Mouse (Mus musculus): ENCODE measurements around the gene Fscn2.

The Fscn2 gene

DNA sequence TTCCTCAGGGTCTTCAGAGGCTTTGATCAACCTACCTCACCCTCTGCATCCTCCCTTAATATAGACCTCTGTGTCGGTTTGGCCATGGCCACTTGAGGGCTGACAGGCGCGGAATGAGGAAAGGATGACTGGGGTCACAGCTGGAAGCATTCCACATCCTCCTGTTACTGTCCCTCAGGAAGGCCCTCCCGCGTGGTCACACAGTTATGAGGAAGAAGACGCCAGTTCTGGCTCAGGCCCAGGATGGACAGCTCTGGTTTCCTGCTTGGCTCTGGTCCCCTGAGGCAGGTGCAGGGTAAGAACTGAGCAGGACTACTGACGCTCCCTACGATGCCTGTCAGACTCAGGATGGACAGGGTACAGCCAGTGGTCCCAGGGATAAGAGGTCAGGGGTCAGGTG is 1.3 kb upstream of the Fscn2 start:
- DNase-seq = no peak

DNA sequence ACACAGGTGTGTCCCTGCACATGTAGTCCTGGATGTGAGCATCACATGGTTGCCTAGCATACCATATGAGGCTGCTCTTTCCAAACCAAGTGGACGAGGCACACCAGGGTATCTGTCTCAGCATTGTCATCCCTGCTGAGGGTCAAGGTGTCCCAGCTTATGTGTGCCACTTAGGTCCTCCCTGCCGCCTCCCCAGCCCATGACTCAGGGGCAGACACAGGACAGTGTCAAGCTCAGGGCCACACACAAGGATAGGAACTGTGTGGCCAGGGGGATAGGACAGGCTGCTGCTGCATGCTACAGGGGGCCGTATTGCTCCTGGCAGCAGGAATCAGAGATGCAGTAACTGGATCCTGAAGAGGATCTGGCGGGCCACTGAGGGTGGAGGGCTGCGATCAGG is 579 bp upstream of the Fscn2 start:
- no peak for DNase-seq

DNA sequence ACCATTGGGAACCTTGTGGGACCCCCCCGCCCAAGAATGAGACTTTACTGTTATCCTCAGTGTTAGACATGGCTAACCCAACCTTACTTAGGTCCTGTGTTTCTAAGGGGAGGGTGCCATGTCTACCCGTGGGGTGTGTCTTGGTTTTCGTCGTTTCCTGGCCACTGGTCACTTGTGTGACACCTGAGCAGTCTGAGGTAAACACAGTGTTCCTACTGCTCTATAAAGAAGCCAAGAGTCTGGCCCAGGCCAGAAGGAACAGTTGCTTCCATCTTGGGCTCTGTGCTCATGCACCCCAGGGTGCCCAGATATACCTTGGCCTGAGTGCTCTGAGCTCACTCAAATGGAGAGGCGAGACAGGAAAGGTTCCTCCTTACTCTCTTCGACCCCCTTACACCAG is 1.6 kb downstream of the Fscn2 start:
- no peak for DNase-seq

DNA sequence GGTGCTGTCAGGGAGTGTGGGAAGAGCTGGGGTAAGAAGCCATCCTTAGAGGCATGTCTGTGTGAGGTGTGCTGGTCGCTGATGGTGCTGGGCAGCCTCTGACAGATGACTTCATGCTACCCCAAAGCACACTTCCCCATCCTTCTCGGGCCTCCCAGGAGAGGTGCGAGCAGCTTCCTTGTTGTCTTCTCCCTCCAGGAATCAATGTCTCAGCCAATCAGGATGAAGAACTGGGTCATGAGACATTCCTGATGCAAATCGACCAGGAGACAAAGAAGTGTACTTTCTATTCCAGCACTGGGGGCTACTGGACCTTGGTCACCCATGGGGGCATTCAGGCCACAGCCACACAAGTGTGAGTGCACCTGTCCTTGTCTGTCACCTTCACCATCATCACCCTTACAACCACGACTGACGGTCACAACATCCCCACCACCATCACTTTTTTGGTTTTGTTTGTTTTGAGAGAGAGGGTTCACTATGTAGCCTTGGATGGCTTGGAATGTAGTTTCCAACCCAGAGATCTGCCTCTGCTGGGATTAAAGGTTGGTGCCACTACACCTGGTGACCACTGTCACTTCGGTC is 5.2 kb downstream of the Fscn2 start:
- DNase-seq = no peak

DNA sequence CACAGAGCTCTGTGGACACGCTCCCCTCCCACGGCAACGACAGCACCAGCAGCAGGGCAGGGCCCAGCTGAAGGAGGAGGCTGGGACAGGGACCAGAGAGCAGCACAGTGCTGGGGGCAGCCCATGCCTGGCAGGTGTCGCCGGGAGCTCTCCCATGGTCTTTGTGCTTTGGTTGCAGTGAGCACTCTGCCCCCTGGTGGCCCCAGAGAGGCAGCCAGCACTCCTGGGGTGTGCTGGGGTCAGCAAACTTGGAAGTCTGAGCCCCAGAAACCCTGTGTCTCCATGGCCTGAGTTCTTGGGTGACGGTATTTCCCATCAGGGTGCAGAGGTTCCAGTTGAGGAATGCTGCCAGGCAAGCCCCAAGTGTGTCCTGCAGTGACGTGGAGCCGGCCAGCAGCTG is 8.3 kb downstream of the Fscn2 start:
- DNase-seq = peak; percentile 79

DNA sequence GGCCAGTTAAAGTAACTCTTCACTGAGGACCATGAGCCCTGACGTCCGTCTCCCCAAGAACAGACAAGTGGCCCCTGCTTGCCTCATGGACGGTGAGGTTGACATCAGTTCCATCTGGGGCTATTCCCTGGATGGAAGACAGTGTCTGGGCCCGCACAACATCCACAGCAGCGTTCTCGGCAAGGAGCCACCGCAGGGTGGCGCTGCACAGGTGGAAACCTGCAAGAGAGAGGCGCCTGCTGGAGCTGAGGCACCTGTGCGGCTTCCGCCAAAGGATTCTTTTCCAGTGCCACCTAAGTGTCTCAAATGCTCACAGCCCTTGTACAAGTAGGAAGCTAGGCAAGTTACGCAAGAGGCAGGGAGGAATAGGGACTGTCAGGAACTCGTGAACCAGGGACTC is 11.7 kb downstream of the Fscn2 start:
- DNase-seq = no peak

DNA sequence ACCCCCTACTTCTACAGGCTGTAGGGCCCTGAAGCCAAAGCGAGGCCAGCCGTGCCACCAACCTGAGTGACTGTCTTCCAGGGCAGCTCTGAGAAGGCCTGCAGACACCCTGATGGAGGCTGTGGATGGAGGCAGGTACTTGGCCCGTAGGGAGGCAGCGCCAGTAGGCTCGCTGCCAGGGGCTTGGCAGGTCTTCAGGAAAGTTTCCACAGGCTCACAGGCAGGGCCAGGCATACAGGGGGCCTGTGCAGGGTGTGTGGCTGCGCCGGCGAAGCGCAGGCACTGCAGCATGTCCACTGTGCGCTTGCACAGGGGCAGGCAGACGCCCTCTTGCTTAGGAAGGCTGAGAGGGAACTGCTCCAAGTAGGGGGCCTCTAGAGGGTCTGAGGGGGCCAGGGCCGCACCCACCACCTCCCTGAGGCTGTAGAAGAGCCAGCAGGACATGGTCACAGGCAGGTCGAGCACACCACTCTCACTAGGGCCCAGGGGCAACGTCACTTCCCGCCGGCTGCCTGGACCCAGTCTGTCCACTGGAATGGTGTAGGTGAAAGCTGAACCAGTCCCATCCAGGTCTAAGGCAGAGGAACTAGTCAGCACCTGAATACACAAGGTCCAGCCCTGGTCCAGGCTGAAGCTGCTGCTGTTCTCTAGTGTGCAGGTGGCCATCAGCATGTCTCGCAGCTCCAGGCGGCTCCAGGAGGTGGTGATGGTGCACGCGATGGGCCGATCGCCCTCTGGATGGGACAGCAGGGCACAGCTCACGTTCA is 12.7 kb downstream of the Fscn2 start:
- DNase-seq = no peak

DNA sequence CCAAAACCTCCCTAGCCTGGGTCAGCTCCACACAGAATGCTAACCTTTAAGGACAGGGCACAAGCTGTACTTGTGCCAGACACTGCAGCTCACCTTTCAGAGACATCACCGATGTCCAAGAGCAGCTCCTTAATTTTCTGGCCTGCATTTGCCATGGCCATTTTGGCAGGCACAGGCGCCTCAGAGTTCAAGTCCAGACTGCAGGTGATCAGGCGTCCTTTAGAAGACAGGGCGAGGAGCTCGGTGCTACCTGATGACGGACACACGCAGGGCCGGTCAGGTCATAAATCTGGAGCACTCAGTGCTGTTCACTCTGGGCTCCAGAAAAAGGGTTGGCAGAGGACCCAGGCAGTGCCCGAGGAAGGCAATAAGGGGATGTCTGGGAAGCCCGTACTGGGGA is 14.0 kb downstream of the Fscn2 start:
- no peak for DNase-seq

DNA sequence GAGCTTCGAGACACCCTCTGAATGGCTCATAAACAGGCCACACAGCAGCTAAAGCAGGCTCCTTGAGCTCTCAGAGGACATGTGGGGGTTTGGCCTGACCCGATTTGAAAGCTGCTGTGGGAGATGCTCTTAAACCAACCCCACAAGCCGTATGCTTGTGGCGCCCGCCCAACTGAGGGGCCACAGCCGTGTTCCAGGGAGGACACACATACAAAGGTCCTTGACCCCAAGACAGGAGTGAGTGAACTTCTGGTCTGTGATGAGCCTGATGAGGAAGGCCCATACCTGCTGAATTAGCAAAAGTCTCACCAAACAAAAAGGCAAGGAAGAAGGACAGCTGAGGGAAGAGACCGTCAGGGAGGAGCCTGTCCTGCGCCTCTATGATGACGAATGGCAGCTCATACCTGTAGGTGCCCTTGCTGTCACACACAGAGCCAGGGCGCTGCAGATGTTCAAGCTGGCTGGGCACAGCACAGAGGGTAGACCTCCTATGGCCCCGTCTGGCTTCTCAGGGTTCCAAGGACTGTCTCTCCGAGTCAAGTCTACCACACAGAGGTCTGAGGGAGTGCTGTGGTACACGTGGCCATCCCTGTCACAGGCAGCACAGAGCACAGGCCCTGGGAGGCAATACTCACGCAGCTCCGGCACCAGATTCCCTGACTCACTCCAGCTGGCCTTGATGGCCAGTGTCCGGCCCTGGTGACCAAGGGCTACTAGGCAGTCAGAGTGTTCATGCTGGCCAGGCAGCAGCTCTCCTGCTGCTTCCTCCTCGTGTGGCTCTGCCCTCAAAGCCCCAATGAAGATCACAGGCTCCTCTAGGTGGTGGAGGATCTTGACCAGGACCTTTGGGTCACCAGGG is 15.2 kb downstream of the Fscn2 start:
- no peak for DNase-seq

DNA sequence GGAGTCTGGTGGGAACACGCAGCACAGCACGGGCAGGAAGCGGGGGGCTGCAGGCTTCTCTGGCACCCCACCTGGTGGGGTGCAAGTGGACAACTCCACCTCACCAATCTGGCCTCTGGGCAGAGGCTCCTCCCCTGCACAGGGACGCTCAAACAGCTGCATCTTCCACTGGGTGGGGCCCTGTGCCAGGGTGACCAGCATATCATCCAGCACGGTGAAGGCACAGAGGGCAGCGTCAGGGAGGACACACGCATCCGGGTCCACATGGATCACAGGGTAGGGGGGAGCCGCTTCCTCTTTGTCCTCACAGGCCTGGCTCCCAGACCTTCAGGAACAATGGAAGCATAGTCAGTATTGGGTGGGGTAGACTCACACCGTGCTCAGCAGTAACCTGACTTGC is 16.0 kb downstream of the Fscn2 start:
- no peak for DNase-seq

DNA sequence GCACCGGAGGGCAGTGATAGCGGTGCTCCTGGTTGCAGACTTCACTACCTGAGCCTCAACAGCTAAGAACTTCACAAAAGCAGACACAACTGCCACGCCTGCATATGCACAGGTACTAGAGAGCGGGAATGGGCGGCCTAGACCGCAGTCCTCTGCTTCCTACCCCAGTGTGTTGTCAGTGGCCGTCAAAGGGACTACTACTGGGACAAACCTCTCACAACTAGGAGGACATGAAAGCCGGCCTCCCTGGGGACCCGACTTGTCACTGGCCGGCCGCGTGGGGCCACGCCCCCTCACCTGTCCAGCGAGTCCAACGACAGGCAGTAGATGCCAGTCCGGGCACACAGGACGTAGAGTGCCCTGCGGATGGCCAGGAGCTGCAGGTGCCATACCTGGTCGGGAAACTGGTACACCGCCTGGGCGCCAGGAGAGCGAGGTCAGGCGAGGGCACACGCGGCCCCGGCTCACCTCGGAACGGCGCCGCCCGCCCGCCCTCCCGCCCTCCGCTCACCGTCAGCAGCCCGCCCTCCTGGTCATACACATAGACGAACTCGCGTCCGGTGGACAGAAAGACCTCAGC is 16.8 kb downstream of the Fscn2 start:
- DNase-seq = no peak

DNA sequence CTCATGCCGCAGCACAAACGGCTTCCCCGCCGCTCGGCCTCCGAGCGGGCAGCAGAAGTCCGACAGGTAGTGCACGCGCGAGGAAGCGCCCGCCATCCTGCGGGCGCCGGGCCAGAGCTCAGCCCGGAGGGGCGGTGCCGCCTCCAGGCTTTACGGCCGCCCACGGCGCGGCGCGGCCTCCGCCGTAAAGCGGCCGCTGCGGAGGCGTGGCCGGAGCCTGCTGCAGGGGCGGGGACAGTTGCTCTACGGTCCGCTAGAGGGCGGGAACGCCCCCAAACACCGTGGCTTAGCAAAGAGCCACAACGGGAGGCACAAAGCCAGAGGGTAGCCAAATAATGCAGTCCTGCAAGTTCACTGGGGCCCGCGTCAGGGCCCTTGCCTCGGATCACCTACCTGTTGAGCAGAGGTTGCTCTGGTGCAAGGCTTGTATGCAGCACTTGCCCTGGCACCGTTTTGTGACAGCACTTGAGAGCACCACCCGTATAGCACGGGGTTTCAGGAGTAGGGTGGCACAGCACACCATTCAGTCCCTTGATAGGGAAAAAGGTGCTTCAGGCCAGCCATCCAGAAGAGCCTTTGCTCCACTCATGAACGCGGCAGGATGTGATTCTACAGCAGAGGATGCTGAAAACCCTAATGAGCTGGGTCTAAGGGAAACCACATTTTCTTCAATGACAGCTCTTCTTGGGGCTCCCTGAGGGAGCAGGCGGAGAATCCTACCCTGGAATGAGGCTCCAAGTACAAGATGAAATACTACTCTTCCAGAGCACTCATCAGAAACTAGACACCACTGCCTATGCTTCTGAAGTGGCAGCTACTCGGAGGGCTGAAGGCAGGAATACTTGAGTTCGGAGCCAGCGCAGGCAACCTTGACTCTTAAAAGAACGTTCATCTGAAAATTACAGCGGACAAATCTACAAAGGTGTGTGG is 17.5 kb downstream of the Fscn2 start, which contains the start of gene Faap100:
Faap100 (minus strand) TSS at position 154 of the 930 bp plus-strand sequence.
- DNase-seq = peak; percentile 91

DNA sequence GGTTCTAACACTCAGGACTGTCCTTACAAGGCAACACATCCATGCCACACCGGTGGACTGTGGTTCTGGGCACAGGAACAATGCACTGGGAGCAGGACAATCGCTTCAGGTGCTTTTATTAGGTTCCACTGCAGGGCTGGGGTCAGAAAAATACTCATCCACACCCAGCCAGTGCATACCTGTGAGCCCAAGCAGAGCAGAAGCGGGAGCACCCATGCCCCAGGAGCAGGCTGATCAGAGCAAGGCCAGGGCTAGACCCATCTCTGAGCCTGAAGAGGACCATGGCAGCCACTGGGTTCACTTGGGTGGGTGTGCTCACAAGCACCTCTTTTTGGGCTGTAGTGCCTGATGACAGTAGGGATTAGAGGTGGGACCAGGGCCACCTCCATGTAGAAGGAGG is 18.9 kb downstream of the Fscn2 start:
- DNase-seq = no peak

DNA sequence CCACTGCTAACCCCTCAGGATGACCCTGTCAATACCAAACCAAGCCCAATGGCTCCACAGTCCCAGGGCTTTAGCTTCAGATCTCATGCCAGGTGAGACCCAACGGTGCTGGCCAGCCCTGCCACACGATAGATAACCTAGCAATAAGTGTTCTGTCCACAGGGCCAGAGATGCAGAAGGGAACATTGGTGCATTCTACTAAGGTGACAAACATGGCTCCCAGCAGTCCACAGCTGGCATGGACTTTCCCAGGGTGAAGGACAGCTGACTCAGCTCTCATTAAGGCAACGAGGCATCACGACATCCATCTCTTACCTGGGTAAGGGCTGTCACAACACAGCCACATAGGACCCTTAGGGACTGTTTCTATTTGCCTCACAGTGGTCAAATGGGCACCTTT is 19.8 kb downstream of the Fscn2 start:
- DNase-seq = no peak

DNA sequence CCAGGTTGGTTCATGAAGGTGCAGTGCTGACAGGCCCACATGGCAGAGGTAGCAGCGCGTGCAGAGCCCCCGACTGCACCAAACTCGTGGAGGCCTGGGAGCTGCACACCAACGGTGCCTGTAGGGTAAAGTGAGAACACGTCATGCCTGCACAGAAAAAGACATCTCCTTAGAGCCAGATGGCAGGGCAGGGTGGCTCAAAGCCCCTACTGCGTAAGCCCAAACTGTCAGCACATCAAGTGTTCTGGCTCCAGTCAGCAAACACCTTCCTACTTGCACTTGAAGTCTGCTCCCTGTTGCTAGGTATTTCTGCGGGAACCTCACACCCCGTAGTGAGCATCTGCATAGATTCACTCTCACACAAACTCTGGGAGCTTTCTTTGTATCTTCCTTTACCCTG is 21.2 kb downstream of the Fscn2 start:
- no peak for DNase-seq

DNA sequence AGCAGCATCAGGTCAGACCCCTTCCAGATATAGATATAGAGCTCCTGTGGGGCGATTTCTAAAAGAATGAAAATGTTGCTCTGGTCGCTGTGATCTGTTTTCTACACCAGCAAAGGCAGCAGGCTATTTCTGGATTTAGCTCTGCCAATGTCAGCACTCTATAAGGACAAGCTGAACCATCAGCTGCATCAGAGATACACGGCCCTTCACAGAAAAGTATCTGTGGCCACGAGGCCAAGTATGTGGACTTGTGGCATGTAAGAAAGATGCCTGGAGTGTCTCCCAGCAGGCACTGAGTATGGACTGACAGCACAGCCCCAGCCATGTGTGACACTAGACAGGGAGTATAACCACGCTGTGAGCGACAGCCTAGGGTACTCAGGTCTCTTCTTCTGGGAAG is 25.3 kb downstream of the Fscn2 start:
- DNase-seq = no peak

DNA sequence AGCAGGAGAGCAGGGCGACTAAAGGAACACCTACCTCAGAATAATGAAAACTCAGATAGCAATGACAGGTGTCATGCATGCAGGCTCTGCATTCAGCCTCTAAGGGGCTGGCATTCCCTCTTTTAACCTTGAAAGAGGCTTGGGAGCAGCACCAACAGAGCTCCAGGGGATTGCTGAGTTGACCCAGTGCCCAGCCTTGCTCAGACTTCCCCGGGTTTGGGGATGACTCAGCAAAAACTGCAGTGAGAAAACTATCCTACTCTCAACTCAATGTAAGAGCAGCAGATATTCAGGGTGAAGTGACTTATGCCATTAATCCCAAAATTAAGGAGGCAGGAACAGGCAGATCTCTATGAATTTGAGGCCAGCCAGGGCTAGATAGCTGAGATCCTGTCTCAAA is 25.8 kb downstream of the Fscn2 start:
- no peak for DNase-seq

DNA sequence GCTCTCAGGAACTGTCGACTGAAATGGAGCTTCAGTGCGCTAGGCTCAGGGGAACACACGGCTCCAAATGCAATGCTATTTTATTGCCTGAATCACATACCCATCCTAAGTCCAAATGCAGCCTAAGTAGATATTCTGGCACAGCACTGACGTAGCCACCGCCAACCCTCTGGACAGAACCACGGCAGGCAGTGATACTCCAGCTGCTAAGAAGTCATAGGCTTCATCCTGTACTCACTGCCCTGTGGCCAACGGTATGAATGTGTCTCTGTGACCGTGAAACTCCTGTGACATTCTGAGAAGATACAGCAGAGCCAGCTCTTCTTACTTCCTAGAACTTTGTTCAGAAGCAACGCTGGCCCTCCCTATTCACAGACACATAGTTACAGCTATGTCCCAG is 27.2 kb downstream of the Fscn2 start:
- no peak for DNase-seq

DNA sequence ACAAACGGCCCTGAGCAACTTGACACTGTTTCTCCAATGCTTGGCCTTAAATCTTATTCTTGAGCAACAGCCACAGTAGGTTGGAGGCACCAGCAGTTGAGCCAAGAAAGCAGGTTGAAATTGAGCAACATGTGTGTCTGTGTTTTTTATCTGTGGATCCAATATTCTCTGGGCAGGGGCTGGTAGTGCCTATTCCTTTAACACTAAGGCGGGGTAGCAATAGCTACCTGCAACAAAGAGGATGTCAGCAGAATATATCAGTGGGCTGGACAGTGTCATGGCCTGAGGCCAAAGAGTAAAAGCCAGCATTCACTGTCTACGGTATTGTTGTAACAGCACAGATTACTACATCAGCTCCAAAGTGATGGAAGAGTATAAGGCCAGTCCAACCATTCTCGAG is 34.3 kb downstream of the Fscn2 start:
- DNase-seq = no peak

DNA sequence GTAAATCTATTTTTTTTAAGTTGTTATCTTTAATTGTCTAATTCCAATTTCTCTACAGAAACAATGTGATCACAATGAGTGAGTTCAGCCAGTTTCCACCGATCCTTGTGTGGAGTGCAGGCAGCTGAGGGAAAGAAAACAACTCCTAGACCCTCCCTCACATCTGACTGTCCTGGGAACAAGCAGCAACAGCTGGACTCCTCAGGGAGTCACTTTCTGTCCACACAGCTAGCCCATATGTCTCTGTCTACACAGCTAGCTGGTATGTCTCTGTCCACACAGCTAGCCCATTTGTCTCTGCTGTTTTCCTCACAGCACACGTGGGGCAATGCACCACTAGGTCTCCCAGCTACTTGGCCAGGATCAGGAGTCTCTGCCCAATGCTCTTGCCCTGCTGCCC is 36.3 kb downstream of the Fscn2 start:
- no peak for DNase-seq

DNA sequence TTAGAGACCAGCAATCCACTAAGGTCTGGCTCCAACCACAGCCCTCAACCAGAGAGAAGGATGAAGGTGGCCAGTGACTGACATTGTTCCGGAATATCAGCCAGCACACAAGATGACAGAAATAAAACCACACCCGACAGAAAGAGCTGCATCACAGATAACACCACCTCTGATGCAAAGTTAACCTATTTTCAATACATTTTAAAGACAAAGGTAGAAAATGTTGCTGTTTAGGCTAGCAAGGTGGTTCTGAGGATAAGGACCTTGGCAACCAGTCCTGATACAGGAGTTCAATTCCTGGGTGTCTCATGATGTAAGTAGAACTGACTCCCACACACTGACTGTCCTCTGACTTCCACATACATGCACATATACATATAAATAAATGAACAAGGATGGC is 38.0 kb downstream of the Fscn2 start:
- DNase-seq = no peak

DNA sequence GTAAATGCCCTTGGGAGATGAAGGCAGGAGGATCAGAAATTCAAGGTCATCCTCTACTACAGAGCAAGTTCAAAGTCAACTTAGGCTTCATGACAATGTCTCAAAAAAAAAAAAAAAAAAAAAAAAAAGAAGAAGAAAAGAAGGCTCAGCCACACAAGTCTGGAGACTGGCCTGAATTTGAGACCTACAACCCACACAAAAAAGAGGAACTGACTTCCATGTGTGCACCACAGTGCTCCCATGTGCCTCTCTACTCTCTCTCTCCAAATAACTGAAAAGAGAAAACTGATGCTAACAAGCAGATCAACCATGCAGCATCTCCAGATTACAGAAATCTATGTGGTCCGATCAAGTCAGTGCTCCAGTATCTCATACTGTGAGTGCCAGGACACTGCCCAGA is 43.5 kb downstream of the Fscn2 start:
- no peak for DNase-seq

DNA sequence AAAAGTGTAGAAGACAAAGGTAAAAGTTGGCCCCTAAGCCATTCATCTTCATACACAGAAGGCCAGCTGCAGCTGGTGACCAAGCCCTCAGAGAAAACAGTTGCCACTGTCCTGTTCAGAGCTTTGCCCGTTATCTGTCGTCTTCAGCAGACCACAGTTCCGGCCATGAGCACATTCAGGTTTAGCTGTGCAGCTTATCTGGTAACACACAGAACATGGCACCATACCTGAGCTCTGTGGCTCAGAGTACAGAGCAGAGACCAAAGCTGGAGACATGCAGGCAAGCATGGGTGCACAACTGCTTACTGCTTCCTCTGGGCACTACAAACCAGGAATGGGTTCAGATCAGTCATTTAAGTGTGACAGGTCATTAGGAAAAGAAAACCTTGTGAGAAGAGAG is 44.5 kb downstream of the Fscn2 start:
- no peak for DNase-seq

Measured in thymus, postnatal 25 days (tissue).